Mouse (Mus musculus): ENCODE results near the gene Ube3b. TPM values are rescaled to one million over a fixed set of nuclear protein-coding genes. Genes with fewer than 3 reads are reported as not detected.

The Ube3b gene
- total and polyA plus RNA-seq, 3 experiments = 74.6 to 137 (median 75.4) TPM

Small RNA genes within 50 kb of the gene (microRNA-seq; reads per million reads assigned to microRNA genes)
- gene Mir7027 = 0 to 0.41 reads per million in 2 experiments

Other genes with a start within 250 kb of the Ube3b start
- 100 to 1,000 TPM; 119 to 132 TPM for gene Acacb, start 234.1 kb upstream of the Ube3b start, total RNA-seq (2021)
- gene Acacb, start 234.1 kb upstream of the Ube3b start, polyA plus RNA-seq (2012; rRNA removed) = 81.3 and 102 TPM in 2 replicates
- not detected for gene Foxn4, start 106.8 kb upstream of the Ube3b start, total RNA-seq (2021)
- gene Foxn4, start 106.8 kb upstream of the Ube3b start, polyA plus RNA-seq (2012; rRNA removed) = not detected in 2 replicates
- gene Myo1h, start 91.4 kb upstream of the Ube3b start, total RNA-seq (2021) = under 1 TPM; 0.49 to 0.97 TPM
- gene Myo1h, start 91.4 kb upstream of the Ube3b start, polyA plus RNA-seq (2012; rRNA removed) = 0.22 TPM in 1 of 2 replicates, not detected in the other
- 10 to 100 TPM; 67.0 to 76.7 TPM for gene Kctd10, start 99 bp upstream of the Ube3b start, total RNA-seq (2021)
- 68.9 and 71.4 TPM in 2 replicates for gene Kctd10, start 99 bp upstream of the Ube3b start, polyA plus RNA-seq (2012; rRNA removed)
- gene Mmab, start 63.5 kb downstream of the Ube3b start, total RNA-seq (2021) = 10 to 100 TPM; 21.2 to 23.1 TPM
- gene Mmab, start 63.5 kb downstream of the Ube3b start, polyA plus RNA-seq (2012; rRNA removed) = 27.4 and 37.4 TPM in 2 replicates
- gene Mvk, start 63.7 kb downstream of the Ube3b start, total RNA-seq (2021) = 10 to 100 TPM; 32.6 to 34.0 TPM
- gene Mvk, start 63.7 kb downstream of the Ube3b start, polyA plus RNA-seq (2012; rRNA removed) = 60.4 and 73.3 TPM in 2 replicates
- gene Fam222a, start 187.4 kb downstream of the Ube3b start, total RNA-seq (2021) = 10 to 100 TPM; 32.9 to 84.3 TPM
- gene Fam222a, start 187.4 kb downstream of the Ube3b start, polyA plus RNA-seq (2012; rRNA removed) = 68.3 and 72.0 TPM in 2 replicates